Mouse (Mus musculus): ENCODE data around the gene Spsb2.

Gene Spsb2

GRCm38 (mm10) chr6:124808358-124809012, at the start of gene Spsb2:
Gene Spsb2, plus strand, starts transcription at chr6:124808661.
- peak; percentile 77 for DNase-seq (ENCODE audit: low spot score)

GRCm38 (mm10) chr6:124758849-124759232, 49.6 kb upstream of the Spsb2 start:
- DNase-seq (ENCODE audit: low spot score): no peak

- peak; percentile 84 for DNase-seq (ENCODE audit: low spot score)
These were observed 49.2 kb upstream of the Spsb2 start for GRCm38 (mm10) chr6:124759259-124759658.

- DNase-seq (ENCODE audit: low spot score): no peak
These were observed 42.5 kb upstream of the Spsb2 start for GRCm38 (mm10) chr6:124765951-124766350.

- DNase-seq (ENCODE audit: low spot score): no peak
These were observed 40.9 kb upstream of the Spsb2 start for GRCm38 (mm10) chr6:124767536-124767919.

- DNase-seq (ENCODE audit: low spot score): peak; percentile 12
These were observed 40.3 kb upstream of the Spsb2 start for GRCm38 (mm10) chr6:124767920-124768703.

- peak; percentile 18 for DNase-seq (ENCODE audit: low spot score)
These were observed 39.8 kb upstream of the Spsb2 start for GRCm38 (mm10) chr6:124768704-124769044.

GRCm38 (mm10) chr6:124769101-124769765, 39.2 kb upstream of the Spsb2 start, which contains the start of gene Eno2:
Gene Eno2, minus strand, starts transcription at chr6:124769673.
- peak; percentile 73 for DNase-seq (ENCODE audit: low spot score)

- DNase-seq (ENCODE audit: low spot score): no peak
These were observed 38.4 kb upstream of the Spsb2 start for GRCm38 (mm10) chr6:124770013-124770412.

- DNase-seq (ENCODE audit: low spot score): no peak
These were observed 38.0 kb upstream of the Spsb2 start for GRCm38 (mm10) chr6:124770511-124770910.

GRCm38 (mm10) chr6:124779222-124779983, 29.1 kb upstream of the Spsb2 start, which contains the start of gene Lrrc23:
Gene Lrrc23, minus strand, starts transcription at chr6:124779727.
- DNase-seq (ENCODE audit: low spot score): no peak

GRCm38 (mm10) chr6:124779984-124780416, 28.5 kb upstream of the Spsb2 start:
- no peak for DNase-seq (ENCODE audit: low spot score)

GRCm38 (mm10) chr6:124780917-124781316, 27.5 kb upstream of the Spsb2 start:
- no peak for DNase-seq (ENCODE audit: low spot score)

GRCm38 (mm10) chr6:124782436-124782835, 26.0 kb upstream of the Spsb2 start:
- peak; percentile 67 for DNase-seq (ENCODE audit: low spot score)

GRCm38 (mm10) chr6:124786756-124787420, 21.6 kb upstream of the Spsb2 start:
- DNase-seq (ENCODE audit: low spot score): no peak

- no peak for DNase-seq (ENCODE audit: low spot score)
These were observed 20.7 kb upstream of the Spsb2 start for GRCm38 (mm10) chr6:124787722-124788121.

GRCm38 (mm10) chr6:124789519-124789918, 18.9 kb upstream of the Spsb2 start:
- DNase-seq (ENCODE audit: low spot score): no peak

GRCm38 (mm10) chr6:124790121-124790520, 18.3 kb upstream of the Spsb2 start:
- no peak for DNase-seq (ENCODE audit: low spot score)

- no peak for DNase-seq (ENCODE audit: low spot score)
These were observed 16.6 kb upstream of the Spsb2 start for GRCm38 (mm10) chr6:124791911-124792310.

- no peak for DNase-seq (ENCODE audit: low spot score)
These were observed 12.7 kb upstream of the Spsb2 start for GRCm38 (mm10) chr6:124795781-124796180.

GRCm38 (mm10) chr6:124796200-124796599, 12.3 kb upstream of the Spsb2 start:
- DNase-seq (ENCODE audit: low spot score): no peak
